Mouse (Mus musculus) thymus, adult 2 months (tissue): ENCODE results near the gene Ensa. TPM values are rescaled to one million over a fixed set of nuclear protein-coding genes. Genes with fewer than 3 reads are reported as not detected.
"Not testable (repeated sequence)": the region's sequence is repeated elsewhere in the genome, so short reads cannot be mapped to it uniquely, and the experiment has no call there.

ENCODE experiments used
- DNase-seq: peaks from one replicate; pipeline ENCODE4 v3.0.0; 2021
- H3K27ac ChIP-seq: fragments of 200-500 bp; 2 replicates; pipeline ENCODE4 v1.5.1; 2012; ENCODE audit warnings: low read length, control low read depth; ENCODE audit not compliant: control insufficient read depth, insufficient read depth
- H3K27me3 ChIP-seq: fragments of 200-500 bp; 2 replicates; pipeline ENCODE4 v1.6.1; 2012; ENCODE audit warnings: mild to moderate bottlenecking, low read length, moderate library complexity, mixed read lengths; ENCODE audit not compliant: control insufficient read depth, insufficient read depth
- H3K36me3 ChIP-seq: fragments of 200-500 bp; 2 replicates; pipeline ENCODE4 v1.6.1; 2012; ENCODE audit warnings: mild to moderate bottlenecking, low read length, moderate library complexity; ENCODE audit not compliant: control insufficient read depth, insufficient read depth
- H3K4me1 ChIP-seq: fragments of 200-500 bp; replicated peaks from 2 replicates; pipeline ENCODE4 v1.6.1; 2012; ENCODE audit warnings: low read length; ENCODE audit not compliant: control insufficient read depth, insufficient read depth
- H3K4me3 ChIP-seq: fragments of 200-500 bp; 2 replicates; pipeline ENCODE4 v1.5.1; 2012; ENCODE audit warnings: mild to moderate bottlenecking, low read length, control low read depth, moderate library complexity; ENCODE audit not compliant: control insufficient read depth, insufficient read depth
- CTCF ChIP-seq: fragments of 200-500 bp; IDR thresholded peaks from 2 replicates; pipeline ENCODE4 v1.5.1; 2012; ENCODE audit warnings: mild to moderate bottlenecking, control low read depth, low read length, moderate library complexity, borderline replicate concordance; ENCODE audit not compliant: control insufficient read depth, poor library complexity, insufficient read depth; ENCODE audit errors: extremely low read depth
- POLR2A ChIP-seq: fragments of 200-500 bp; IDR thresholded peaks from 2 replicates; pipeline ENCODE4 v1.6.1; 2012; ENCODE audit warnings: mild to moderate bottlenecking, low read length, control low read depth, moderate library complexity; ENCODE audit not compliant: control insufficient read depth, poor library complexity, insufficient read depth; ENCODE audit errors: extremely low read depth
- WGBS: fragments of 180-500 bp; shearing (Covaris S2); methylation state at CpG from one replicate; pipeline ENCODE4 v1.1.7; 2018; 5-methylcytosine and 5-hydroxymethylcytosine counted together
- polyA plus RNA-seq: library from polyadenylated mRNA; depleted of rRNA; stranded (reverse); fragments of >200 nt; gene quantifications from 2 replicates; pipeline ENCODE4 v1.2.3, GENCODE M21; 2012

The Ensa gene
- polyA plus RNA-seq, 1 experiment = 18.3 TPM

DNA sequence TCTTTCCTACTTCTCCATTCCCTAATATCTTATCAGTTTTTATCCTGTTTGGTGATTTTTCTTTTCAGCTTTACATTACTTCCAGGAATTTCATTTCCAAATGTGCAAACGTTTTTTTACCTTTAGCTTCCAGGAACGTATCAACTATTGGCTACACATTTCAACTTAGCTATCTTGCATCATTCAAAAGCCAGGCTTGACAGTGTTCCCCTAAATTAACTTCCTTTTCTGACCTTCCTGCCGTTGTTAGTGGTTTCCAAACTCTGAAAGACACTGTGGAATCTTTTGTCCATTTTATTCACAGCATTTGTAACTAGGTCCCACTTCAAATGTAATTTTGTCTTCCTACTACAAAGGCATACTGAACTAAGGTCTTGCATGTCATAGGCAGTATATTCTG lies 15.6 kb upstream of the Ensa start:
- no peaks in the 10 kb centered on the region for H3K4me1 ChIP-seq
- TF ChIP-seq POLR2A (no peak), CTCF (no peak)
- H3K27ac ChIP-seq = no peak overlapping the region
- no peaks in the 10 kb centered on the region for H3K27me3 ChIP-seq
- 65% methylated on average over 3 of the region's 3 CpGs for WGBS
- DNase-seq = no peak
- no peak overlapping the region for H3K4me3 ChIP-seq
- peaks cover 41% of the 10 kb centered on the region for H3K36me3 ChIP-seq

DNA sequence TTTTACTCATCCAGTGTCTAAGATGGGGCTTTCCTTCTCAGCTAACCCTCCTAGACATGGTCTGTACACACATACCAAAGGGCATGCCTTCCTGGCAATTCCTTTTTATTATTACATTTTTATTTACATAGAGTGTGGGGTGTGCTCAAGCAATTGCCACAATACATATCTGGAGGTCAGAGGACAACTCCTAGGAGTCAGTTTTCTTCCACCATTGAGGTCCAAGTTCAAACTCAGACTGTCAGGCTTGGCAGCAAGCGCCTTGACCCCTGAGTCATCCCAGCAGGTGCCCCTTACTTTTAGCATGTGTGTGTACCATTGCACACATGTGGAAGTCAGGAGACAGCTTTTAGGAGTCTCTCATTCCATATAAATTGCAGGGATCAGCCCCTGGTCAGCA lies 10.8 kb upstream of the Ensa start:
- TF ChIP-seq POLR2A = no peak
- TF ChIP-seq CTCF = no peak
- Histone ChIP-seq H3K4me3 (no peak overlapping the region), H3K27me3 (no peaks in the 10 kb centered on the region), H3K4me1 (no peaks in the 10 kb centered on the region), H3K27ac (no peak overlapping the region), H3K36me3 (peaks cover 44% of the 10 kb centered on the region)
- DNase-seq = no peak
- 100% methylated on average over 1 of the region's 1 CpGs for WGBS

DNA sequence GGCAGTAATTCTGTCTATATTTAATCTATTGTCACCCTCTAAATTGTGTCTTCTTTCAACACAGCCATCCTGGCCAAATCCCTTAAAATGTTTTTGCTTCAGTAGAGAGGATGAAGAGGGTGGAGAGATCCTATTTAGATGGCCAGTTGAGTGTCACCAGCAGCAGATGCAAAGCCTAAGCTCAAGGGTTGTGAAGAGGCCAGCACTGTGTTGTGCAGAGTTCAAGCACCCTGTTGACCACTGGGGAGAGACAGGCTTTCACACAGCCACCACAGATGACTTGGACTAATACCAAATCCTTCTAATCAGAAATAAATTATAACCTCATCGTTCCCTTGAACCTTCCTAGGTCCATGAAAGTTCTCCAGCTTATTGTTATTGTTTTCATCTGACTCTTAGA lies 6.3 kb upstream of the Ensa start:
- H3K27ac ChIP-seq = no peak overlapping the region
- no peaks in the 10 kb centered on the region for H3K27me3 ChIP-seq
- H3K4me1 ChIP-seq = no peaks in the 10 kb centered on the region
- no peak for TF ChIP-seq POLR2A
- TF ChIP-seq CTCF = no peak
- no peak for DNase-seq
- WGBS = 88% methylated on average over 1 of the region's 1 CpGs
- H3K4me3 ChIP-seq = no peak overlapping the region
- H3K36me3 ChIP-seq = peaks cover 35% of the 10 kb centered on the region

DNA sequence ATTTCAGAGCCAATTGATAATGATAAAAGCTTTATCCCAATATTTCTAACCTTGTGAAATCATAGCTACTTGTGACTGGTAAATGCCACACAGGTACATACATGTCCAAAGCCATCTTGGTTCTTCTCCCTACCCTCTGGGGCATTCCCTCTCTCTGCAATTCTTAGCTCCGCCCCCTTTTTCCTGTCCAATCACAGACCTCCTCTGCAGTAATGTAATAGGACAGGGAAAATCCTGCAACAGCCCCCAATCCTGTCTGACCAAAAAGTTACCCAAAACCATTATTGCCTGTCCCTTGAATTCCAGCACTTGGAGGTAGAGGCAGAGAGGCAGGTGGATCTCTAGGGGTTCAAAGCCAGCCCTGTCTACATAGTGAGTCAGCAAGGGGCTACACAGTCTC lies 3.6 kb upstream of the Ensa start:
- no peaks in the 10 kb centered on the region for H3K27me3 ChIP-seq
- TF ChIP-seq CTCF (no peak), POLR2A (no peak)
- H3K27ac ChIP-seq = no peak overlapping the region
- no peak overlapping the region for H3K4me3 ChIP-seq
- WGBS = 93% methylated on average over 1 of the region's 1 CpGs
- peaks cover 4% of the 10 kb centered on the region; the same call in 1 of the 2 replicates for H3K4me1 ChIP-seq
- DNase-seq = no peak
- peaks cover 29% of the 10 kb centered on the region for H3K36me3 ChIP-seq

DNA sequence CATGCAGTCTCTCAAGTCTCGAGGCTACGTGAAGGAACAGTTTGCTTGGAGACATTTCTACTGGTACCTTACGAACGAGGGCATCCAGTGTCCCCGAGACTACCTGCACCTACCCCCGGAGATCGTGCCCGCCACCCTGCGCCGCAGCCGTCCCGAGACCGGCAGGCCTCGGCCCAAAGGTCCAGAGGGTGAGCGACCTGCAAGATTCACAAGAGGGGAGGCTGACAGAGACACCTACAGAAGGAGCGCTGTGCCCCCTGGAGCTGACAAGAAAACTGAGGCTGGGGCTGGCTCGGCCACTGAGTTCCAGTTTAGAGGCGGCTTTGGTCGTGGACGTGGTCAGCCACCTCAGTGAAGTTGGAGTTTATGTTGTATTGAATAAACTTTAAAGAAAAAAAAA lies 2.4 kb upstream of the Ensa start:
- H3K27ac ChIP-seq, H3K4me3 ChIP-seq, H3K27me3 ChIP-seq, DNase-seq, H3K4me1 ChIP-seq: not testable (repeated sequence)
- WGBS = 98% methylated on average over 20 of the region's 20 CpGs
- H3K36me3 ChIP-seq = peaks cover 23% of the 10 kb centered on the region

DNA sequence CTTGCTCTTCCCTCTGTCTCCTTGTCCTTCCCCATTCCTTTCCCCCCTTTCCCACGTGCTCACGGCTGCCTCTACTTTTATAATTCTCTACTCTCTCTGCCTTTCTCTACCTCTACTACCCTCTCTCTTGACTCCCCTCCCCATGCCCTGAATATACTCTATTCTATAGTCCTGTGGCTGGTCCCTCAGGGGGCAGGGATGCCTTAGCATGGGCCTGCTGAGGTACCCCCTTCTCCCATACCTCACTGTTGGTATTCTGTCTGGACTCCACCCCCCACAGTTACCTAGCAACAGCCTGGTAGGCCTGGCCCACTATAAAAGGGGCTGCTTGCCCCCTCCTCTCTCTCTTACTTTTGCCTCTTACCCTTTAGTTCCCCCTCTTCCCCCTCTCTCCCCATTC lies 1.2 kb upstream of the Ensa start:
- no peak overlapping the region for H3K4me3 ChIP-seq
- no peak overlapping the region for H3K27ac ChIP-seq
- WGBS = 72% methylated on average over 2 of the region's 2 CpGs
- H3K4me1 ChIP-seq = peaks cover 4% of the 10 kb centered on the region; the same call in 1 of the 2 replicates
- TF ChIP-seq POLR2A (no peak), CTCF (no peak)
- H3K36me3 ChIP-seq = peaks cover 27% of the 10 kb centered on the region; the same call in 1 of the 2 replicates
- no peaks in the 10 kb centered on the region for H3K27me3 ChIP-seq
- no peak for DNase-seq

DNA sequence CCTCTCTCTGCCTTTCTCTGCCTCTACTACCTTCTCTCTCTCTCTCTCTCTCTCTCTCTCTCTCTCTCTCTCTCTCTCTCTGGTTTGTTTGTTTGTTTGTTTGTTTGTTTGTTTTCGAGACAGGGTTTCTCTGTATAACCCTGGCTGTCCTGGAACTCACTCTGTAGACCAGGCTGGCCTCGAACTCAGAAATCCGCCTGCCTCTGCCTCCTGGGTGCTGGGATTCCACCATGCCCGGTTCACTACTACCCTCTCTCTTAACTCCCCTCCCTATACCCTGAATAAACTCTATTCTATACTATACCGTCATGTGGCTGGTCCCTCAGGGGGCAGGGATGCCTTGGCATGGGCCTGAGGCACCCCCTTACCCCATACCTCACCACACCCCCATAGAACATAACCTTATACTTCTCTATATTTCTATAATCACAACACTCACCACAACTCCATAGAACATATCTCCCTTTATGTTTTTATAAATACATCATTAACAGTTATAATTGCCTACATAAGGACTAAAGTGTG lies 740 bp upstream of the Ensa start:
- not testable (repeated sequence) for H3K4me1 ChIP-seq, H3K27ac ChIP-seq, H3K4me3 ChIP-seq, H3K27me3 ChIP-seq, DNase-seq
- WGBS = 86% methylated on average over 5 of the region's 5 CpGs
- peaks cover 28% of the 10 kb centered on the region; the same call in 1 of the 2 replicates for H3K36me3 ChIP-seq
